Mouse (Mus musculus): ENCODE measurements around the gene Olfr814. TPM values are rescaled to one million over a fixed set of nuclear protein-coding genes. Genes with fewer than 3 reads are reported as not detected.
"Not testable (repeated sequence)": the region's sequence is repeated elsewhere in the genome, so short reads cannot be mapped to it uniquely, and the experiment has no call there.

The Olfr814 gene
- total RNA-seq (2015), result not detected in 2 replicates
- total RNA-seq (2017), result not detected in 2 replicates

GRCm38 (mm10) chr10:129879751-129880150 is at the start of gene Olfr814:
TSS of gene Olfr814 (minus strand) at chr10:129879851.
- ATAC-seq (ENCODE audit: poor library complexity, severe bottlenecking), result not testable (repeated sequence)

DNA sequence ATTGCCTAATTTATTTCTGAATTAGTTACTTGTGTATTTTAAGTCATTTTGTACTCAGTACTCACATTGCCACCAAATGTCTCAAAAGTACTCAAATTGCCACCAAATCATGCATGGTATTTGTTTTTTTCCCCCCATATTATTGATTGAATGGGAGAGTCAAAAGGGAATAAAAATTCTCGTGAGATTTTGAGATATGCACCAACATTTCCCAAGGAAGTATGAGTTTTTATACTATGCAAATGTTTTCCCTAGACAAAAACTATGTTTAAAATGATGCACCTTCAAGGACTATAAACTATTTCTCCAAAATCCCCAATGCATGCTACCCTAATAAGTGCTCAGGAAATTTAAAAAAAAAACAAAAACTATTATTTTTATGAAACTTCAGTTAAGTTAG is 35.8 kb upstream of the Olfr814 start, which contains the start of gene Olfr816:
Olfr816 (minus strand) TSS at position 101 of the 400 bp plus-strand sequence.
- ATAC-seq (ENCODE audit: poor library complexity, severe bottlenecking), result no peak

DNA sequence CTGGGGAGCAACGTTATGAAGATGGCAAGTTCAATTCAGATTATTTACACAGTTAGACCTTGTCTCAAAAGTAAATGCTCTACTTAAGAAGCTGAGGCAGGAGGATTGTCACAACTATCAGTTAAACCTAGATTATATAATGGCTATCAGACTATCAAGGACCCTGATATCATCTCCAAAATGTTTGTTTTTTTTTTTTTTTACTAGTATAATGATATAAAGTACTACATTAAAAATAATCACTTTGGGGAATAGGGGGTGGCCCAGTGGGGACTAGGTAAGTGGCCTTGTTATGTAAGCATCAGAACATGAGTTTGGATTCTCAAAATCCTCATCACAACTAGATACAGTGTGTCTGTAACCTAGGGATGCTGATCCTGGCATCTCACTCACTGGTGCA is 26.1 kb upstream of the Olfr814 start, which contains the start of gene Olfr815:
Olfr815 (minus strand) TSS at position 101 of the 400 bp plus-strand sequence.
- not testable (repeated sequence) for ATAC-seq (ENCODE audit: poor library complexity, severe bottlenecking)

GRCm38 (mm10) chr10:129885934-129886333 is 6.3 kb upstream of the Olfr814 start:
- ATAC-seq (ENCODE audit: poor library complexity, severe bottlenecking), result no peak

GRCm38 (mm10) chr10:129885496-129885895 is 5.8 kb upstream of the Olfr814 start:
- ATAC-seq (ENCODE audit: poor library complexity, severe bottlenecking), result not testable (repeated sequence)

- no peak for ATAC-seq (ENCODE audit: poor library complexity, severe bottlenecking)
Measured at GRCm38 (mm10) chr10:129855067-129855466, 24.6 kb downstream of the Olfr814 start, which contains the start of gene Olfr813. TSS of gene Olfr813 (plus strand) at chr10:129855367.

- no peak for ATAC-seq (ENCODE audit: poor library complexity, severe bottlenecking)
Measured at GRCm38 (mm10) chr10:129847343-129847742, 32.3 kb downstream of the Olfr814 start.

GRCm38 (mm10) chr10:129845994-129846393 is 33.7 kb downstream of the Olfr814 start, which contains the start of gene Olfr812:
TSS of gene Olfr812 (minus strand) at chr10:129846094.
- no peak for ATAC-seq (ENCODE audit: poor library complexity, severe bottlenecking)

Other genes starting within 250 kb of the Olfr814 start
- gene Olfr799, start 242.4 kb downstream of the Olfr814 start, total RNA-seq (2015), result not detected in 2 replicates
- gene Olfr799, start 242.4 kb downstream of the Olfr814 start, total RNA-seq (2017), result not detected in 2 replicates
- gene Olfr800, start 222.2 kb downstream of the Olfr814 start, total RNA-seq (2015), result not detected in 2 replicates
- gene Olfr800, start 222.2 kb downstream of the Olfr814 start, total RNA-seq (2017), result not detected in 2 replicates
- gene Olfr801, start 206.0 kb downstream of the Olfr814 start, total RNA-seq (2015), result not detected in 2 replicates
- not detected in 2 replicates for gene Olfr801, start 206.0 kb downstream of the Olfr814 start, total RNA-seq (2017)
- gene Olfr802, start 191.7 kb downstream of the Olfr814 start, total RNA-seq (2015), result not detected in 2 replicates
- gene Olfr802, start 191.7 kb downstream of the Olfr814 start, total RNA-seq (2017), result not detected in 2 replicates
- gene Olfr803, start 185.6 kb downstream of the Olfr814 start, total RNA-seq (2015), result not detected in 2 replicates
- gene Olfr803, start 185.6 kb downstream of the Olfr814 start, total RNA-seq (2017), result not detected in 2 replicates
- gene Olfr804, start 176.6 kb downstream of the Olfr814 start, total RNA-seq (2015), result not detected in 2 replicates
- not detected in 2 replicates for gene Olfr804, start 176.6 kb downstream of the Olfr814 start, total RNA-seq (2017)
- gene Olfr805, start 150.5 kb downstream of the Olfr814 start, total RNA-seq (2015), result not detected in 2 replicates
- gene Olfr805, start 150.5 kb downstream of the Olfr814 start, total RNA-seq (2017), result not detected in 2 replicates
- not detected in 2 replicates for gene Olfr806, start 137.9 kb downstream of the Olfr814 start, total RNA-seq (2015)
- gene Olfr806, start 137.9 kb downstream of the Olfr814 start, total RNA-seq (2017), result not detected in 2 replicates
- not detected in 2 replicates for gene Olfr807, start 122.1 kb downstream of the Olfr814 start, total RNA-seq (2015)
- gene Olfr807, start 122.1 kb downstream of the Olfr814 start, total RNA-seq (2017), result not detected in 2 replicates
- gene Olfr808, start 114.4 kb downstream of the Olfr814 start, total RNA-seq (2015), result not detected in 2 replicates
- not detected in 2 replicates for gene Olfr808, start 114.4 kb downstream of the Olfr814 start, total RNA-seq (2017)
- not detected in 2 replicates for gene Olfr809, start 105.2 kb downstream of the Olfr814 start, total RNA-seq (2015)
- gene Olfr809, start 105.2 kb downstream of the Olfr814 start, total RNA-seq (2017), result not detected in 2 replicates
- not detected in 2 replicates for gene Olfr810, start 84.9 kb downstream of the Olfr814 start, total RNA-seq (2015)
- not detected in 2 replicates for gene Olfr810, start 84.9 kb downstream of the Olfr814 start, total RNA-seq (2017)
- gene Olfr811, start 75.5 kb downstream of the Olfr814 start, total RNA-seq (2015), result not detected in 2 replicates
- gene Olfr811, start 75.5 kb downstream of the Olfr814 start, total RNA-seq (2017), result not detected in 2 replicates
- gene Olfr812, start 33.8 kb downstream of the Olfr814 start, total RNA-seq (2015), result not detected in 2 replicates
- not detected in 2 replicates for gene Olfr812, start 33.8 kb downstream of the Olfr814 start, total RNA-seq (2017)
- gene Olfr813, start 24.5 kb downstream of the Olfr814 start, total RNA-seq (2015), result not detected in 2 replicates
- not detected in 2 replicates for gene Olfr813, start 24.5 kb downstream of the Olfr814 start, total RNA-seq (2017)
- not detected in 2 replicates for gene Olfr815, start 26.0 kb upstream of the Olfr814 start, total RNA-seq (2015)
- gene Olfr815, start 26.0 kb upstream of the Olfr814 start, total RNA-seq (2017), result not detected in 2 replicates
- not detected in 2 replicates for gene Olfr816, start 35.7 kb upstream of the Olfr814 start, total RNA-seq (2015)
- gene Olfr816, start 35.7 kb upstream of the Olfr814 start, total RNA-seq (2017), result not detected in 2 replicates
- gene Olfr818, start 69.2 kb upstream of the Olfr814 start, total RNA-seq (2015), result not detected in 2 replicates
- not detected in 2 replicates for gene Olfr818, start 69.2 kb upstream of the Olfr814 start, total RNA-seq (2017)
- gene Olfr819, start 87.4 kb upstream of the Olfr814 start, total RNA-seq (2015), result not detected in 2 replicates
- not detected in 2 replicates for gene Olfr819, start 87.4 kb upstream of the Olfr814 start, total RNA-seq (2017)
- not detected in 2 replicates for gene Olfr247, start 96.3 kb upstream of the Olfr814 start, total RNA-seq (2015)
- not detected in 2 replicates for gene Olfr247, start 96.3 kb upstream of the Olfr814 start, total RNA-seq (2017)
- gene Gm10310, start 105.2 kb upstream of the Olfr814 start, total RNA-seq (2015), result not detected in 2 replicates
- not detected in 2 replicates for gene Gm10310, start 105.2 kb upstream of the Olfr814 start, total RNA-seq (2017)
- gene Olfr820, start 132.8 kb upstream of the Olfr814 start, total RNA-seq (2015), result not detected in 2 replicates
- gene Olfr820, start 132.8 kb upstream of the Olfr814 start, total RNA-seq (2017), result not detected in 2 replicates
- not detected in 2 replicates for gene Olfr821, start 150.5 kb upstream of the Olfr814 start, total RNA-seq (2015)
- gene Olfr821, start 150.5 kb upstream of the Olfr814 start, total RNA-seq (2017), result not detected in 2 replicates
- not detected in 2 replicates for gene Olfr822, start 191.4 kb upstream of the Olfr814 start, total RNA-seq (2015)
- gene Olfr822, start 191.4 kb upstream of the Olfr814 start, total RNA-seq (2017), result not detected in 2 replicates
- gene Olfr823, start 235.5 kb upstream of the Olfr814 start, total RNA-seq (2015), result not detected in 2 replicates
- gene Olfr823, start 235.5 kb upstream of the Olfr814 start, total RNA-seq (2017), result not detected in 2 replicates

Measured in megakaryocyte, adult 5-6 weeks (primary cell).